Mouse (Mus musculus) midbrain, embryonic 16.5 days (tissue): ENCODE data around the gene Col4a1. TPM values are rescaled to one million over a fixed set of nuclear protein-coding genes. Genes with fewer than 3 reads are reported as not detected.
A peak's percentile ranks its signal among the peaks of the same experiment; 100 is the strongest.

Experiments
- ATAC-seq: fragments of 200-750 bp; cut with Nextera tagmentation; 2 replicates; pipeline ENCODE4 v1.8.0; 2017; ENCODE audit warnings: moderate TSS enrichment
- H3K27ac ChIP-seq: fragments of 300-500 bp; sonication (generic); 2 replicates; pipeline ENCODE4 v1.5.1; 2014; ENCODE audit warnings: mild to moderate bottlenecking, low read length, mixed read lengths
- H3K27me3 ChIP-seq: fragments of 300-500 bp; sonication (generic); 2 replicates; pipeline ENCODE4 v1.6.1; 2014; ENCODE audit warnings: low read depth, low read length, mixed read lengths; ENCODE audit not compliant: control insufficient read depth, insufficient read depth
- H3K36me3 ChIP-seq: fragments of 300-500 bp; sonication (generic); 2 replicates; pipeline ENCODE4 v1.6.1; 2014; ENCODE audit warnings: mild to moderate bottlenecking, low read length, moderate library complexity, mixed read lengths; ENCODE audit not compliant: control insufficient read depth, insufficient read depth
- H3K4me1 ChIP-seq: fragments of 300-500 bp; sonication (generic); 2 replicates; pipeline ENCODE4 v1.6.1; 2014; ENCODE audit warnings: mild to moderate bottlenecking, low read length, mixed read lengths; ENCODE audit not compliant: control insufficient read depth, insufficient read depth
- H3K4me2 ChIP-seq: fragments of 300-500 bp; sonication (generic); 2 replicates; pipeline ENCODE4 v1.6.1; 2014; ENCODE audit warnings: mild to moderate bottlenecking, low read length, mixed read lengths
- H3K4me3 ChIP-seq: fragments of 300-500 bp; sonication (generic); 2 replicates; pipeline ENCODE4 v1.5.1; 2014; ENCODE audit warnings: low read depth, mild to moderate bottlenecking, low read length, moderate library complexity, mixed read lengths
- H3K9ac ChIP-seq: fragments of 300-500 bp; sonication (generic); 2 replicates; pipeline ENCODE4 v1.6.1; 2014; ENCODE audit warnings: low read depth, low read length, mixed read lengths
- H3K9me3 ChIP-seq: fragments of 300-500 bp; sonication (generic); replicated peaks from 2 replicates; pipeline ENCODE4 v1.6.1; 2014; ENCODE audit warnings: mild to moderate bottlenecking, low read length, mixed read lengths; ENCODE audit not compliant: control insufficient read depth, poor library complexity, severe bottlenecking
- WGBS: fragments of 180-500 bp; shearing (Covaris S2); extraction: QIAGEN DNeasy Blood & Tissue Kit; methylation state at CpG from one replicate; pipeline ENCODE4 v1.1.7; 2014; 5-methylcytosine and 5-hydroxymethylcytosine counted together
- polyA plus RNA-seq: library from polyadenylated mRNA; unstranded; fragments of >200 nt; fragmentation: Nextera tagmentation; extraction: Ambion mirVana; gene quantifications from 2 replicates; pipeline ENCODE4 v1.2.1, GENCODE M21; 2015

Col4a1 gene
- polyA plus RNA-seq, 1 experiment from 2014 or later = 73.6 TPM

DNA sequence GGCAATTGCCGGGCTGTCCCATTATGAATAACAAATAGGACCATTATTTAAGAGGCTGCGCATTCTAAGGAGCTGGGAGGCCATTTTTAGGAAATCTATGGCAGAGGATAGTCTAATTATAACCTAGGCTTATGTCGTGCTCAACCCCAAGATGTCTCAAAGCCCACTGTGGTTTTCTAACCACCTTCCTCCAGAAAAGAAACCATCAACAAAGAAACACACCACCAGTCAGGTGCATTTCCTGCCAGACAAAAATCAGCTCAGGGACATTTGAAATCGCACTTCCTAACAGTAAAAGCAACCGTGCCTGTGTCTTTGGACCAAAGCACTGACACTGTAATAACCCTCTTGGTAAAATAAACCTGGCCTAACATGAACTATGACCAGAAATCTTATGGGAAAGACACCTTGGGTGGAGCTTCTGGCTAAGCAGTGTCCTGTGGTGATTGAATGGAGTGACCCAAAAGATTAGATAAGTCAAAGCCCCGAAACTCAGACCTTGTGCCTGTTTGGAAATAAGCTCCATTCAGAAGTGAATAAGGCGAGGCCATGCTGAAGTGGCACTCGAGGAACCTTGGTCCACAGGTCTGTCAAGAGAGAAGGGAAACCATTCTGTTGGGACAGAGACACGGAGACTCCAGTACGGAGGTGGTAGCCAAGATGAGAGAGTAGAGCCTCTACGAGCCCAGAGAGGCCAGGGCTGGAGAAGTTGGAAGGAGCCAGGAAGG, 131.0 kb downstream of the Col4a1 start:
- Histone ChIP-seq H3K9ac (no peak overlapping the region), H3K27ac (no peak overlapping the region), H3K4me1 (no peaks in the 10 kb centered on the region), H3K4me2 (no peak overlapping the region), H3K36me3 (no peaks in the 10 kb centered on the region), H3K27me3 (no peaks in the 10 kb centered on the region), H3K4me3 (no peak overlapping the region), H3K9me3 (no peaks in the 10 kb centered on the region)
- ATAC-seq = no peak
- 74% methylated on average over 11 of the region's 11 CpGs for WGBS

DNA sequence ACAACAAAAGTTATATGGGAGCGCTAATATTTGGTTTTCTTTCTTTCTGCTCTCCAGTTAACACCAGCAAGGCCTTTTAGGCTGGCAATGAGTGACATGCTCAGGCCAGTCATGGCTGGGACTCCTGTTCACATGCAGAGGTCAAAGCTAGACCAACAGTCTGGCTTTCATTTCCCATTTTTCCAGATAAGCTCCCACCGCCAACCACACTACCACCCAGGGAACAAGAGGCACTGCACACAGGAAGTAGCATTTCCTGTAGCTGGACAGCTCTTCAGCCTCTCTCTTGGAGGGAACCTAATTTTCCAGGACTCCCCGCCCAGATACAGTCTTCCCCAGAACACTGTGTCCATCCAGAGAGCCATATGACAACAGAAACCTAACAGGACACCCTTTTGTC, 132.8 kb downstream of the Col4a1 start:
- Histone ChIP-seq H3K9me3 (no peaks in the 10 kb centered on the region), H3K36me3 (no peaks in the 10 kb centered on the region), H3K27me3 (no peaks in the 10 kb centered on the region), H3K4me2 (no peak overlapping the region), H3K4me1 (no peaks in the 10 kb centered on the region), H3K9ac (no peak overlapping the region), H3K4me3 (no peak overlapping the region), H3K27ac (no peak overlapping the region)
- no peak for ATAC-seq
- 86% methylated on average over 3 of the region's 3 CpGs for WGBS

DNA sequence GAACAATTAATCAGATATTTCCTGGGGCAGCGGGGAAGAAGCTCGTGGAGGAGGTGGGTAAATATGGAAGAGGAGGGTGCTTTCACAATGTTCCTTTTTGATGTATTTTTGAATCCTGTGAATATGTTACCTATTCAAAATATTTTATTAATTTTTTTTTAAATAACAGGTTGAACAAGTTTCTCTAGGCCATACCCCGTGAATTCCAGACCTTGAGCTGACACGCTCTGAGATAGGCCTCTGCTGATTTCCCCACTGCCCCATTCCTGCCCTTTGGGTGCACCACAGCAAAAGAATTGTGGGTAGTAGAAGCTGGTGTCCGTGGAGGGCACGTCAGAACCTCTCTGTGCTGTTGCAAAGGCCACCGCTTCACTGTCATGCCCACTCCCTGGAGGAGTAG, 136.2 kb downstream of the Col4a1 start:
- Histone ChIP-seq H3K9ac (no peak overlapping the region), H3K4me3 (no peak overlapping the region), H3K27ac (no peak overlapping the region), H3K9me3 (no peaks in the 10 kb centered on the region), H3K4me2 (no peak overlapping the region), H3K36me3 (no peaks in the 10 kb centered on the region), H3K4me1 (no peaks in the 10 kb centered on the region), H3K27me3 (no peaks in the 10 kb centered on the region)
- 89% methylated on average over 7 of the region's 7 CpGs for whole genome bisulfite sequencing
- ATAC-seq = no peak

DNA sequence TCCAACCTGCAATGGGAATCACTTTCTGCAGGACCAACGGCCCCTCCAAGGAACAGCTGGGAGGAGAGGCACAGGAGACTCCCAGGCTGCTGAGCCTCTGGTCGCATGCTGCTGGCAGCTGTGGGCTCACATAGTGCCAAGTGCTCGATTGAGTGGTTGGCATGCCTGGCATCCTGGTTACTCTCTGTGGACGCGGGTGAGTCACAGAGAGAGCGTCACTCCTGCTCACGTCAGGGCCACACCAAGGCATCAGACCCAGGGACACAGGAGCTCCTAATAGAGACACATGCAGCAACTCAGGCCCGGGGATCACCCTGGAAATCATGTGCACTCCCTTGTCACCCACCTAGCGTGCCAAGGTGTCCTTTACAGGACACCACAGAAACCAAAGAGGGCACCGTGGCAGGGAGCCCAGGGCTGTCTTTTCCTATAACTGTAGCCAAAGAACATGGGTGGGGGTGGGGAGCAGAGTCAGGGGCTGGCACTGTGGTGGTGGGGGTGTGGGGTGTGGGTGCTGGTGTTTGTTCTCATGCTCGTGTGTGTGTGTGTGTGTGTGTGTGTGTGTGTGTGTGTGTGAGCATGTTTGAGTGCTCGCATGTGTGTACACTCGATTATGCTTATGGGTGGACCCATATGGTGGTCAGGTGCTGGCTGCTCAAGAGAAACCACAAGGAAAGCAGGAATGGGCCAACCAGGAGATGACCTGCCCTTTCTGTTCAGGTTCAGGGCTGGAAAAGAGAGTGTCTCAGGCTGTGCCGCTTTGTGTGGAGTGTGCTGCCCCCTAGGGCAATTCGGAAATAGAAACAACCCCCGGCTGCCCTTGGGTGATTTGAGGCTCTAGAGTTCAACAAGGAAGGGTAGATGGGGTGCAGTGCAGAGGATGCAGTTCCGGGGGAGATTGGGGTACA, 139.1 kb downstream of the Col4a1 start:
- Histone ChIP-seq H3K36me3 (no peaks in the 10 kb centered on the region), H3K4me3 (no peak overlapping the region), H3K27ac (no peak overlapping the region), H3K27me3 (no peaks in the 10 kb centered on the region), H3K9ac (no peak overlapping the region), H3K4me1 (no peaks in the 10 kb centered on the region), H3K4me2 (no peak overlapping the region), H3K9me3 (no peaks in the 10 kb centered on the region)
- WGBS = 69% methylated on average over 17 of the region's 17 CpGs
- peak; percentile 67 for ATAC-seq

DNA sequence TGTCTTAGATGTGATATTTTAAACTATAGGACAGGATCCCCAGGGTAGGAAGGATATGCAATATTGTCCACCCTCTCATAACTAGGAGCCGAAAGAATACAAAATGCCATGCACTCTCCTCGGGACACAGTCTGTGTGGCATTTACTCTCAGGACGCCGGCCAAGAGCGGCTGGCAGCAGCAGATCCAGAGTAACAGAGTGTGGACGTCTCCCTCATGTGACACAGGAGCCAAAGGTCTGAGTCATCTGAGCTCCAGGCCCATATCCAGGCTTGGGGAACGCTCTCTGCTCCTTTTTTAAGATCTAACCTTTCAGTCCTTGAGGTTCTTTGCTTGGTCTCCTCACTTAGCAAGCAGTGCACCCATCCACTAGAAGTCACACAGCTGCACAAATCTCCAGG, 141.1 kb downstream of the Col4a1 start:
- ATAC-seq = no peak
- Histone ChIP-seq H3K4me3 (no peak overlapping the region), H3K9ac (no peak overlapping the region), H3K4me2 (no peak overlapping the region), H3K27ac (no peak overlapping the region), H3K36me3 (no peaks in the 10 kb centered on the region), H3K9me3 (no peaks in the 10 kb centered on the region), H3K27me3 (no peaks in the 10 kb centered on the region), H3K4me1 (no peaks in the 10 kb centered on the region)
- 89% methylated on average over 7 of the region's 7 CpGs for WGBS

DNA sequence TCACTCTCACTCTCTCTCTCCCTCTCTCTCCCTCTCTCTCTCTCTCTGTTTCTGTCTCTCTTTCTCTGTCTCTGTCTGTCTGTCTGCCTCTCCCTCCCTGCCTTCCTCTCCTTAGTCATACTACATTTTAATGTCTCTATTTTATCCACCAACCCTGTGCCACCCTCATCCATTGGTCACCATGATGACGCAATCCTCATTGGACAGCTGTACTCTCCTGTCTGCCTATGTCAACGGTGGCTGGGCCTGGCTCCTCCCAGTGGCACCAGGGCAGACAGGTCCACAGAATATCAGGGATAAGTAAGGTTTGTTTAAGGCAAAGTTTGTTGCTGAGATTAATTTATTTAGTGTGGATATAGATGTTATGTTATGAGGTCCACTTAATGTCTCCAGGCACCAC, 143.2 kb downstream of the Col4a1 start:
- ATAC-seq = no peak
- Histone ChIP-seq H3K27ac (no peak overlapping the region), H3K27me3 (no peaks in the 10 kb centered on the region), H3K9me3 (no peaks in the 10 kb centered on the region), H3K4me2 (no peak overlapping the region), H3K36me3 (no peaks in the 10 kb centered on the region), H3K4me1 (no peaks in the 10 kb centered on the region), H3K9ac (no peak overlapping the region), H3K4me3 (no peak overlapping the region)
- 81% methylated on average over 2 of the region's 2 CpGs for WGBS

DNA sequence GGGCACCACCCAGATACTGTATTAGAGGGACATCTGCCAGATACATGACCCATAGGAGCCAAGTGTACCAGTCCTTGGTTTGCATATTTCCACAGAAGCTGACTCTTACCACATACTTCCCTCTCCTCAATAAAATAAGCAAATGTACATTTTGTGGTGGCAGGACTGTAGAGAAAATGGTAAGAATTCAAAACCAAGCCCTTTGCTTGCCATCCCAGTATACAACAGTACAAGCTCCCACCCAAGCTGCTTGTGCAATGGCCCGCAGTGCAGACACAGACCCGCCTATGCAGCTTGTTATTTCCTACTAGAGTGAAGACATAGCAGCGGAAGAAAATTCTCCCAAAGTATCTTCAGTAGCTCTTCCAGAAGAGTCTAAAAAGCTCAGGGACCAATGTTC, 143.8 kb downstream of the Col4a1 start:
- 97% methylated on average over 3 of the region's 3 CpGs for WGBS
- Histone ChIP-seq H3K27ac (no peak overlapping the region), H3K27me3 (no peaks in the 10 kb centered on the region), H3K36me3 (no peaks in the 10 kb centered on the region), H3K4me1 (no peaks in the 10 kb centered on the region), H3K9ac (no peak overlapping the region), H3K9me3 (no peaks in the 10 kb centered on the region), H3K4me2 (no peak overlapping the region), H3K4me3 (no peak overlapping the region)
- no peak for ATAC-seq

DNA sequence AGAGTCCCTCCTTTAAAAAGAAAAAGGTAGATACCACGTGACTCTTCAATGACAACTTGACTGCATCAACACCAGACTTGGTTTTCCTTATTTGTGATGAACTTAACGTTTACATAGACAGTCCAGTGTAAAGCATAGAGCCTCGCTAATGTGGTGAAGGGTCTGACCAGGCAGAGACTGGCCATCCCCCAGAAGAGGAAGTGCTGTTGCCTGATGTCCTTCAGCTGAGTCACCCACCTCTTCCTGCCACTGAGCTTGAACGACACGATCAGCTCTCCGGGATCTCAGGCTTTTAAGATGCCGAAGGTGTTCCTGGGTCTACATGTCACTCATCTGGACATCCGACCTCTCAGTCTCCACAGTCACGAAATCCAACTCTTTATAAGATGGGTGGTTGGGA, 144.7 kb downstream of the Col4a1 start:
- no peak for ATAC-seq
- no peak overlapping the region for H3K9ac ChIP-seq
- 87% methylated on average over 9 of the region's 9 CpGs for WGBS
- H3K4me2 ChIP-seq = no peak overlapping the region
- no peak overlapping the region for H3K4me3 ChIP-seq
- H3K4me1 ChIP-seq = no peaks in the 10 kb centered on the region
- H3K27ac ChIP-seq = no peak overlapping the region
- H3K27me3 ChIP-seq = no peaks in the 10 kb centered on the region
- no peaks in the 10 kb centered on the region for H3K36me3 ChIP-seq
- no peaks in the 10 kb centered on the region for H3K9me3 ChIP-seq

DNA sequence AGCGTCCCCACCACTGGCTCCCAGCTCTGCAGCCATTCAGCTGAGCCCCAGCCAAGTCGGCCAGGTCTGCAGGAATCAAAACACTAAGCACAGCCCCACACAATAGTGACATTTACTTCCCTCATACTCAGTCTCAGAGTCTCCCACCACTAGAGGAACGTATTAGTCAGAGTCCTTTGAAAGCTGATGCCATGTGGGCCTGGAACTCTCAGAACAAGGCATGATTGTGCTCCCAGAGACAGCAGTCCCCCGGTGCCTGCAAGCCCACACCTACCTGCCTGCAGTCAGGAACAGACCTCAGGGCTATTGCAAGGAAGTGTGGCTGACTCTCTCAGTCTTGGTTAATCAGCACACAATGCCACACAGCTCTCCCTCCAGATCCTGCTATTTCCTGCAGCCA, 147.0 kb downstream of the Col4a1 start:
- WGBS = 44% methylated on average over 4 of the region's 4 CpGs
- H3K27me3 ChIP-seq = no peaks in the 10 kb centered on the region
- no peak for ATAC-seq
- no peak overlapping the region for H3K4me2 ChIP-seq
- H3K36me3 ChIP-seq = no peaks in the 10 kb centered on the region
- H3K4me3 ChIP-seq = no peak overlapping the region
- H3K9me3 ChIP-seq = no peaks in the 10 kb centered on the region
- no peak overlapping the region for H3K27ac ChIP-seq
- H3K9ac ChIP-seq = no peak overlapping the region
- H3K4me1 ChIP-seq = no peaks in the 10 kb centered on the region; the same call in 1 of the 2 replicates
